Mouse (Mus musculus): Measurements from ENCODE around the gene Sf3b4.

DNA sequence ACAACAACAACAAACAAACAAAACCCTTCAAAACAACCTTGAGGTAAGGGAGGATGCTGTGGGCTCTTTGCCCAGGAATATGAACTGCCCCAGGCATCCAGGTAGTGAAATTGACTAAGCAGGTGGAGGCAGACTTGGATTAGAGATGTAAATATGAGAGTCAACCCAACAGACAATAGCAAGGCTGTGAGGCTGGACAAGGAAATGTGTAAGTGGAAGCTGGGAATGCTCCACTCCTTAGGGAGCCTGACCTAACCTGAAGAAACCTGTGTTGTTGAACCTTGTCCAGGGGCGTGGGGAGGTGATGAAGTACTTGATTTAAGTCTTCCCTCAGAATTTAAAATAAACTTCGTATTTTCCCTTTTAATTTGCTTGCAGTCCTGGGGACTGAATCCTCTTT, 6.8 kb downstream of the Sf3b4 start:
- TF ChIP-seq EP300 (optimal IDR thresholded peaks at IDR 0.05) (no peak), CTCF (IDR thresholded peaks at IDR 0.05; ENCODE audit: low read depth) (no peak)

Data from stomach, postnatal 0 days (tissue).